Mouse (Mus musculus): ENCODE measurements around the gene Igf2bp2. TPM values are rescaled to one million over a fixed set of nuclear protein-coding genes. Genes with fewer than 3 reads are reported as not detected.

Gene Igf2bp2
- polyA plus RNA-seq, 1 experiment from 2014 or later = 77.1 TPM

GRCm38 (mm10) chr16:22106012-22106584, 57.0 kb downstream of the Igf2bp2 start:
- no peaks in the 10 kb centered on the region for H3K27me3 ChIP-seq (replicated peaks; ENCODE audit: control insufficient read depth, insufficient read depth, low read length)
- no peak for ATAC-seq (replicated peaks; ENCODE audit: low FRiP score)

GRCm38 (mm10) chr16:22100067-22100466, 63.0 kb downstream of the Igf2bp2 start:
- no peak for DNase-seq (ENCODE audit: low spot score)
- Histone ChIP-seq H3K9ac (ENCODE audit: low read depth, low read length) (no peak overlapping the region), H3K27ac (ENCODE audit: low read depth, low read length) (no peak overlapping the region), H3K9me3 (ENCODE audit: control insufficient read depth, low read length) (no peaks in the 10 kb centered on the region), H3K4me2 (no peak overlapping the region), H3K27me3 (replicated peaks; ENCODE audit: control insufficient read depth, insufficient read depth, low read length) (no peaks in the 10 kb centered on the region), H3K4me1 (replicated peaks; ENCODE audit: control insufficient read depth, insufficient read depth, low read length) (0 out of 2 replicates have a peak, but pooled peaks cover 2% of the 10 kb centered on the region), H3K4me3 (ENCODE audit: low read depth, low read length) (no peak overlapping the region), H3K36me3 (ENCODE audit: control insufficient read depth, insufficient read depth, low read length) (no peaks in the 10 kb centered on the region)
- WGBS = 82% methylated on average over 2 of the region's 2 CpGs
- ATAC-seq (replicated peaks; ENCODE audit: low FRiP score) = no peak

More at GRCm38 (mm10) chr16:22106012-22106584, 57.0 kb downstream of the Igf2bp2 start:
- Histone ChIP-seq H3K36me3 (ENCODE audit: control insufficient read depth, insufficient read depth, low read length) (no peaks in the 10 kb centered on the region), H3K27ac (ENCODE audit: low read depth, low read length) (no peak overlapping the region), H3K9me3 (ENCODE audit: control insufficient read depth, low read length) (no peaks in the 10 kb centered on the region), H3K9ac (ENCODE audit: low read depth, low read length) (no peak overlapping the region), H3K4me3 (ENCODE audit: low read depth, low read length) (no peak overlapping the region), H3K4me2 (no peak overlapping the region), H3K4me1 (replicated peaks; ENCODE audit: control insufficient read depth, insufficient read depth, low read length) (no peaks in the 10 kb centered on the region)
- WGBS = 83% methylated on average over 6 of the region's 6 CpGs
- DNase-seq (ENCODE audit: low spot score) = no peak

- Histone ChIP-seq H3K27ac (ENCODE audit: low read depth, low read length) (no peak overlapping the region), H3K36me3 (ENCODE audit: control insufficient read depth, insufficient read depth, low read length) (no peaks in the 10 kb centered on the region), H3K9ac (ENCODE audit: low read depth, low read length) (no peak overlapping the region), H3K4me1 (replicated peaks; ENCODE audit: control insufficient read depth, insufficient read depth, low read length) (0 out of 2 replicates have a peak, but pooled peaks cover 5% of the 10 kb centered on the region), H3K9me3 (ENCODE audit: control insufficient read depth, low read length) (no peaks in the 10 kb centered on the region), H3K4me2 (no peak overlapping the region), H3K4me3 (ENCODE audit: low read depth, low read length) (no peak overlapping the region), H3K27me3 (replicated peaks; ENCODE audit: control insufficient read depth, insufficient read depth, low read length) (no peaks in the 10 kb centered on the region)
- ATAC-seq (replicated peaks; ENCODE audit: low FRiP score) (no peak), DNase-seq (ENCODE audit: low spot score) (no peak)
- 65% methylated on average over 7 of the region's 7 CpGs for WGBS
These were observed 65.4 kb downstream of the Igf2bp2 start for GRCm38 (mm10) chr16:22097659-22098058.

GRCm38 (mm10) chr16:22095751-22096150, 67.3 kb downstream of the Igf2bp2 start:
- DNase-seq (ENCODE audit: low spot score) = no peak
- ATAC-seq (replicated peaks; ENCODE audit: low FRiP score) = no peak
- no peak overlapping the region for H3K9ac ChIP-seq (ENCODE audit: low read depth, low read length)
- no peaks in the 10 kb centered on the region for H3K9me3 ChIP-seq (ENCODE audit: control insufficient read depth, low read length)
- H3K36me3 ChIP-seq (ENCODE audit: control insufficient read depth, insufficient read depth, low read length) = no peaks in the 10 kb centered on the region
- 64% methylated on average over 1 of the region's 1 CpGs for WGBS
- no peak overlapping the region for H3K27ac ChIP-seq (ENCODE audit: low read depth, low read length)
- H3K4me2 ChIP-seq = no peak overlapping the region
- H3K4me1 ChIP-seq (replicated peaks; ENCODE audit: control insufficient read depth, insufficient read depth, low read length) = 0 out of 2 replicates have a peak, but pooled peaks cover 5% of the 10 kb centered on the region
- H3K27me3 ChIP-seq (replicated peaks; ENCODE audit: control insufficient read depth, insufficient read depth, low read length) = no peaks in the 10 kb centered on the region
- H3K4me3 ChIP-seq (ENCODE audit: low read depth, low read length) = no peak overlapping the region

GRCm38 (mm10) chr16:22091255-22091783, 71.8 kb downstream of the Igf2bp2 start:
- Histone ChIP-seq H3K9ac (ENCODE audit: low read depth, low read length) (no peak overlapping the region), H3K4me1 (replicated peaks; ENCODE audit: control insufficient read depth, insufficient read depth, low read length) (0 out of 2 replicates have a peak, but pooled peaks cover 2% of the 10 kb centered on the region), H3K9me3 (ENCODE audit: control insufficient read depth, low read length) (no peaks in the 10 kb centered on the region), H3K27ac (ENCODE audit: low read depth, low read length) (no peak overlapping the region), H3K27me3 (replicated peaks; ENCODE audit: control insufficient read depth, insufficient read depth, low read length) (no peaks in the 10 kb centered on the region), H3K4me2 (no peak overlapping the region), H3K4me3 (ENCODE audit: low read depth, low read length) (no peak overlapping the region), H3K36me3 (ENCODE audit: control insufficient read depth, insufficient read depth, low read length) (peaks cover under 1% of the 10 kb centered on the region; the same call in 1 of the 2 replicates)
- DNase-seq (ENCODE audit: low spot score) (no peak), ATAC-seq (replicated peaks; ENCODE audit: low FRiP score) (no peak)
- 78% methylated on average over 3 of the region's 3 CpGs for WGBS

GRCm38 (mm10) chr16:22085411-22085810, 77.7 kb downstream of the Igf2bp2 start:
- no peak overlapping the region for H3K27ac ChIP-seq (ENCODE audit: low read depth, low read length)
- no peak overlapping the region for H3K4me2 ChIP-seq
- H3K9ac ChIP-seq (ENCODE audit: low read depth, low read length) = no peak overlapping the region
- ATAC-seq (replicated peaks; ENCODE audit: low FRiP score) = no peak
- DNase-seq (ENCODE audit: low spot score) = no peak
- no peaks in the 10 kb centered on the region for H3K9me3 ChIP-seq (ENCODE audit: control insufficient read depth, low read length)
- H3K36me3 ChIP-seq (ENCODE audit: control insufficient read depth, insufficient read depth, low read length) = peaks cover 3% of the 10 kb centered on the region; the same call in 1 of the 2 replicates
- no peaks in the 10 kb centered on the region for H3K4me1 ChIP-seq (replicated peaks; ENCODE audit: control insufficient read depth, insufficient read depth, low read length)
- H3K27me3 ChIP-seq (replicated peaks; ENCODE audit: control insufficient read depth, insufficient read depth, low read length) = no peaks in the 10 kb centered on the region
- 86% methylated on average over 4 of the region's 4 CpGs for WGBS
- no peak overlapping the region for H3K4me3 ChIP-seq (ENCODE audit: low read depth, low read length)

- Histone ChIP-seq H3K27ac (ENCODE audit: low read depth, low read length) (no peak overlapping the region), H3K4me2 (no peak overlapping the region), H3K4me1 (replicated peaks; ENCODE audit: control insufficient read depth, insufficient read depth, low read length) (no peaks in the 10 kb centered on the region), H3K27me3 (replicated peaks; ENCODE audit: control insufficient read depth, insufficient read depth, low read length) (no peaks in the 10 kb centered on the region), H3K4me3 (ENCODE audit: low read depth, low read length) (no peak overlapping the region), H3K9ac (ENCODE audit: low read depth, low read length) (no peak overlapping the region), H3K36me3 (ENCODE audit: control insufficient read depth, insufficient read depth, low read length) (peaks cover 9% of the 10 kb centered on the region), H3K9me3 (ENCODE audit: control insufficient read depth, low read length) (no peaks in the 10 kb centered on the region)
- 88% methylated on average over 12 of the region's 12 CpGs for WGBS
- no peak for DNase-seq (ENCODE audit: low spot score)
- ATAC-seq (replicated peaks; ENCODE audit: low FRiP score) = no peak
These were observed 82.9 kb downstream of the Igf2bp2 start for GRCm38 (mm10) chr16:22080125-22080710.

GRCm38 (mm10) chr16:22076620-22076941, 86.5 kb downstream of the Igf2bp2 start:
- no peak overlapping the region for H3K27ac ChIP-seq (ENCODE audit: low read depth, low read length)
- H3K36me3 ChIP-seq (ENCODE audit: control insufficient read depth, insufficient read depth, low read length) = peaks cover 9% of the 10 kb centered on the region
- H3K9ac ChIP-seq (ENCODE audit: low read depth, low read length) = no peak overlapping the region
- DNase-seq (ENCODE audit: low spot score) = no peak
- no peaks in the 10 kb centered on the region for H3K4me1 ChIP-seq (replicated peaks; ENCODE audit: control insufficient read depth, insufficient read depth, low read length)
- H3K4me3 ChIP-seq (ENCODE audit: low read depth, low read length) = no peak overlapping the region
- 67% methylated on average over 4 of the region's 4 CpGs for WGBS
- ATAC-seq (replicated peaks; ENCODE audit: low FRiP score) = no peak
- no peaks in the 10 kb centered on the region for H3K27me3 ChIP-seq (replicated peaks; ENCODE audit: control insufficient read depth, insufficient read depth, low read length)
- no peaks in the 10 kb centered on the region for H3K9me3 ChIP-seq (ENCODE audit: control insufficient read depth, low read length)
- H3K4me2 ChIP-seq = no peak overlapping the region

All from liver, embryonic 11.5 days (tissue).